Mouse (Mus musculus) spleen, adult 2 months (tissue): ENCODE data around the gene D430019H16Rik.

Experiments used
- CTCF ChIP-seq: fragments of 200-500 bp; IDR thresholded peaks from 2 replicates; pipeline ENCODE4 v1.5.1; 2011; ENCODE audit warnings: mild to moderate bottlenecking, inconsistent platforms; ENCODE audit not compliant: insufficient read depth, insufficient read length, insufficient replicate concordance; ENCODE audit errors: extremely low read depth
- POLR2A ChIP-seq: fragments of 200-500 bp; IDR thresholded peaks from 2 replicates; pipeline ENCODE4 v1.6.1; 2011; ENCODE audit warnings: low read depth, low read length, inconsistent platforms

GRCm38 (mm10) chr12:105406008-105406407 lies 47.6 kb upstream of the D430019H16Rik start:
- no peak for TF ChIP-seq CTCF
- no peak for TF ChIP-seq POLR2A
